Mouse (Mus musculus) inflammation-experienced regulatory T-cells (primary cell): ENCODE results near the gene 9530077C05Rik. TPM values are rescaled to one million over a fixed set of nuclear protein-coding genes. Genes with fewer than 3 reads are reported as not detected.

Experiments used
- polyA plus RNA-seq, 2 experiments: library from polyadenylated mRNA; unstranded; fragments of 100-300 nt; shearing (Covaris generic); gene quantifications; one replicate each; pipeline ENCODE4 v1.2.1; 2017

The 9530077C05Rik gene
- 1 to 10 TPM; 1.6 to 3.4 TPM for polyA plus RNA-seq

GRCm38 (mm10) chr9:22411002-22411857, at the start of gene 9530077C05Rik:
Gene 9530077C05Rik, plus strand, starts transcription at chr9:22411513.

GRCm38 (mm10) chr9:22389021-22389476, 22.3 kb upstream of the 9530077C05Rik start, which contains the start of gene Anln:
Gene Anln, minus strand, starts transcription at chr9:22389188.

GRCm38 (mm10) chr9:22453990-22454389, 42.7 kb downstream of the 9530077C05Rik start, which contains the start of gene Gm17545:
Gene Gm17545, plus strand, starts transcription at chr9:22454290.

GRCm38 (mm10) chr9:22469643-22470042, 58.3 kb downstream of the 9530077C05Rik start, which contains the start of gene Rp9:
Gene Rp9, minus strand, starts transcription at chr9:22469743.

GRCm38 (mm10) chr9:22475424-22475868, 64.1 kb downstream of the 9530077C05Rik start, which contains the start of gene Bbs9:
Gene Bbs9, plus strand, starts transcription at chr9:22475715.

Other genes starting within 250 kb of the 9530077C05Rik start
- under 1 TPM; 0.11 to 0.22 TPM for gene Zfp872, start 223.4 kb upstream of the 9530077C05Rik start, polyA plus RNA-seq
- gene Zfp809, start 185.8 kb upstream of the 9530077C05Rik start, polyA plus RNA-seq = 10 to 100 TPM; 35.2 to 35.5 TPM
- gene Zfp599, start 151.6 kb upstream of the 9530077C05Rik start, polyA plus RNA-seq = 1 to 10 TPM; 1.9 to 5.8 TPM
- gene Zfp810, start 103.9 kb upstream of the 9530077C05Rik start, polyA plus RNA-seq = 10 to 100 TPM; 20.5 to 21.8 TPM
- gene Anln, start 22.3 kb upstream of the 9530077C05Rik start, polyA plus RNA-seq = 1 to 10 TPM in 1 of 2 experiments, under 1 TPM in 1; 0.61 to 3.3 TPM
- gene Gm17545, start 42.8 kb downstream of the 9530077C05Rik start, polyA plus RNA-seq = not detected
- 100 to 1,000 TPM; 108 to 131 TPM for gene Rp9, start 58.2 kb downstream of the 9530077C05Rik start, polyA plus RNA-seq
- gene Bbs9, start 64.2 kb downstream of the 9530077C05Rik start, polyA plus RNA-seq = 10 to 100 TPM; 16.2 to 32.4 TPM